Mouse (Mus musculus): Measurements from ENCODE around the gene Nhsl1.

GRCm38 (mm10) chr10:18431546-18431945 lies 112.8 kb downstream of the Nhsl1 start:
- TF ChIP-seq POLR2A (IDR thresholded peaks at IDR 0.05; ENCODE audit: extremely low read depth, insufficient read depth, low read length): no peak
- no peak for TF ChIP-seq CTCF (IDR thresholded peaks at IDR 0.05; ENCODE audit: extremely low read depth, insufficient read depth, low read length)

Measured in cortical plate, adult 2 months (tissue).